Mouse (Mus musculus): ENCODE results near the gene H2afy. TPM values are rescaled to one million over a fixed set of nuclear protein-coding genes. Genes with fewer than 3 reads are reported as not detected.
A peak's percentile ranks its signal among the peaks of the same experiment; 100 is the strongest.
"Not testable (repeated sequence)": the region's sequence is repeated elsewhere in the genome, so short reads cannot be mapped to it uniquely, and the experiment has no call there.

H2afy gene
- total RNA-seq, 2 experiments from 2014 or later, result 122 to 128 TPM

DNA sequence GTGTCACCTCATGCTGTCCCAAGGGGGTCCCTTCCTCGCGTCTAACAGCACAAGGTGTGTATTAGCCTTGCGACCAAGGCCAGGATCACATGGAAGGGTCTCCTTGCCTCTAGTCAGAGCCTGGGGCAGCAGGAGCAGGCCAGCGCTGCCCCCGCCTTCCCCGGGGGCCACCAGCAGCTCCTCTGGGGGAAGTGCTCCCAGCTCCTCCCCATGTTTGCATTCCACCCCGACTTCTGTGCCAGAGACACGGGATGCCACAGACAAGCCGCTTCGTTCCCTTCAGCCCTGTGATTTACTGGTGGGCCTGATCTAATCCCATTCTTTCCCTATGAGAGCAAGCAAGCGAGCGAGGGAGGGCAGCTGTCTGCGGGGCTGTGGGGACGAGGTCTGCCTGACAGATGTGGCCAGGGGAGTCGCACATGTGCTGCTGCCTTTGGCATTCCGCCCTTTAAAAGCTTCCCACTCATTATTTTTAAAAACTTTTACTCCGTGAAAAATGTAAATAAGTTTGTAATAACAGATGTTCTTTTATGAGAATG lies 57.4 kb downstream of the H2afy start:
- DNase-seq (ENCODE audit: low spot score in 2 of 2), result no peak

DNA sequence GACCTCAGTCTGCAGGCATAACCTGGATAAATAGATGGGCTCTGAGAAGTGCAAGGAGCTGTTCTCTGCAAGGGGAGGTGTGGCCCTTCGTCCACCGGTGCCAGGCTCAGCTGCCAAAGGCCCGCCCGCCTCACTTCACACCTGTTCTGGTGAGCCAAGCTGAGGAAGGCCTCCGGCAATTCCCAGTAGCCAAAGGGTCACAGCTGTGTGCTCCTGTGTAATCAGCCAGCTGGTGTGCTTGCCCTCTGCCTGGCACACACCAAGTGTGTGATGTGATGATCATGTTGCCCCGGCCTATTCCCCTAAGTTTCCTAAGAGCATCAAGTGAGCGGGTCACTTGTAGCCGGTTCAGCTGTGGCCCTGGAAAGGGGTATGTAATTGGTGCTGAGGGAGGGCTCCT lies 60.2 kb downstream of the H2afy start:
- DNase-seq (ENCODE audit: low spot score in 2 of 2), result no peak

DNA sequence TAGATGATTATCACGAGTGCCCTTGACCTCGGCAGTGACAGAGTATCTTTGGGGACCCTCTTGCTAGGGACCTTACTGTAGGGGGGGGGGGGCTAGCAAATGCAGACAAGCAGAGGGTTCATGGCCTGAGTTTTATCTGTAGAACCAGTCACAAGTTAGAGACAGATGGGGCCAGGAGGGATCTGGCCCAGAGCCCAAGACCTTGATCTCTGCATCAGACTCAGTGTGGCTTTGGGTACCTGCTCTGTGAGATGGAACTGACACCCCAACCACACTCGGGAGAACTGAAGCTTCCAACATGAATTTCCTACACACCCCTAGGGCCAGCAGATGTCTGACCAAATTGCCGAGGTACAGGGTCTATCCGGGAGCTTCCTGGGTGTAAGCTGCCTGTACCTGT lies 63.0 kb downstream of the H2afy start:
- DNase-seq (ENCODE audit: low spot score in 2 of 2), result no peak

DNA sequence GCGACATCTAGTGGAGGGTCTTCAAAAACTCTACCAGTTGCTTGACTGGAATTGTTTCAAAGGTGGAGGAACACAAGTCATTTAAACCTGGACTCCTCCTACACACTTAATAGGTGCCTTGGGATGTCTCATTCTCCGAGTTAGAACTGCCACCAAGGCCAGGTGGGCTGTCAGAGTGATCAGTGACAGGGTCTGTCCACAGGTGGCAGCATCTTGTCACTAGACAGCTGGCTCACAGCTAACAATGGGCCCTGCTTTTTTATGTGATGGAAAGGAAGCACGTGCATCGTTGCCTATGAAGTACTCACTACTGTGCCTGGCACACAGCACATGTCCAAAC lies 63.9 kb downstream of the H2afy start:
- peak; percentile 59 to 66 for DNase-seq (ENCODE audit: low spot score in 2 of 2)

DNA sequence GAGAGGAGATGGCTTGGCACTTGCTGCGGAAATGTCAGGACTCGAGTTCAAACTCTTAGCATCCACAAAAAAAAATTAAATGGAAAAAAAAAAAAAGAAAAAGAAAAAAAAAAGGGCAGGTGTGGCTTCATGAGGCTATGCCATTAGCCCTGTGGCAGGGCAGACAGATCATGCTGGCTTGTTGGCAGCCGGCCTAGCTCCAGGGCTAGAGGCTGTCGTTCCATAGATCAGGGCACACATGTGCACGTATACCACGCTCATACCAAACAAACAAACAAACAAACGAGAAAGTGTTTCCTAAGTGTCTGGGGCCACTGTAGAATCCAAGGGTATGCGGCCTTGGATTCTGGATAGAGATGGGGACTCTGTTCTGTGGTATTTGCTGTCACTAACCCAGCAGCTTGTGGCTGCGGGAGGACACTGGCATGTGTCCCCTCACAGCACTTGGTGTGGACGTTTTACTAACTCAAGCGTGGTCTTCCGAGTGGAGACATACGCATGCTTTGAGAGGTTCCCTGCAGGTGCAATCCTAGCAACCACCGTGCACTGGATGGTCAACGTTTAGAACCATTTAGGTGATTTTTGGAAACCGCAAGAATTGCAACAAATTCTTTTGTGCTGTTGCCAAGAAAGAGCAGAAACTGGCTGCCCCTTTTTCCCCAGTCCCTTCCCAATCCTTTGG lies 64.4 kb downstream of the H2afy start:
- no peak for DNase-seq (ENCODE audit: low spot score in 2 of 2)

DNA sequence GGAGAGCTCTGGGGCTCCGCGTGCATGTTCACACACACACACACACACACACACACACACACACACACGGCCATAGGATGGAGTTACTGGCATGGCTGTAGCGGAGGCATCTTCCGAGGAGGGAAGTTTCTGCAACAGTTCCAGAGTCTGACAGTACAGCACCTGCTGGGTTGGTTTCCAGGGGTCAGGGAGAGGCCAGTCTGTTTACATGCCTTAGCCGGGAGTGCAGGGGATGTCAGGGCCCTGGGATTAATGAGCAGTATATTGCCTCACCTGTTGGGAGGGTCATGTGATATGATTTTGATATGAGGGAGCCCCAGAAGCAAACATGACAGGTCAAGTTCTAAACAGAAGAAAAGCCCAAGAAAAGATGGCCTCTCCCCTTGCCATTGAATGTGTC lies 66.5 kb downstream of the H2afy start:
- DNase-seq (ENCODE audit: low spot score in 2 of 2), result no peak

DNA sequence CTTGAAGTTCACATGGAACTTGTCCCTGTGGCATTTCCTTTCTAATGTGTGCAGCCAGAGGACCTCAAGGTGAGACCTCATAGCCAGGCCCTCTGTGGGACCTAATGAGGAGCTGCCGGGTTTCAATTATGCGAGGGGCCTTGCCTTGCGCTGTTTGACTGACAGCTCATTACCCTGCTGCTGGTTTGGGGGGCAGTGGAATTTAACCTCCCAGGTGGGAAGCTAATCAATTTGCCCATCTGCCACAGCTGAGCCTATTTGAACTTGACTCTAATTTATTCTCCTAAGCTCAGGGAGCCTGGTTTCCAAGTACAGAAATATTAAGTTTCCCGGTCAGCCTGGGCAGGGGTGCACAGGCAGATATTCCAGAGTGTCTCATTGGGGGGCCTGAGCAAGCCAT lies 67.6 kb downstream of the H2afy start:
- no peak for DNase-seq (ENCODE audit: low spot score in 2 of 2)

DNA sequence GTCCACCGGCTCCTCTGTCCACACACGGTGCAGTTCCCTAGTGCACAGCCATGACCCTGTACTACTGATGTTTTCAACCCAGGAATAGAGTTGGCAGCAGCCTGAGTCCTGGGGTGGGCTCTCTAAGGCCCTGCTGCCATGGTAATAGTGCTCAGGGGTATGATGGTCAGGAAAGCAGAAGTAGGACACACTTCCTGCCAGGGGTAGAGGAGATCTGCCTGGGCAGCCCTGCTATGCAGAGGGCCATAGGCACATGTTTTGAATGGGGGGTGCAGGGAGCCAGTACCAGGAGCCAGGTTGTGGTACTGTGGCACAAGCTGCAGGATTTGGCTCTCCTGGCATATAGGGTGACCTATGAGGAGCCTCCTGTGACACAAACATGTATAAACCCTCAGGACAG lies 69.3 kb downstream of the H2afy start:
- no peak for DNase-seq (ENCODE audit: low spot score in 2 of 2)

DNA sequence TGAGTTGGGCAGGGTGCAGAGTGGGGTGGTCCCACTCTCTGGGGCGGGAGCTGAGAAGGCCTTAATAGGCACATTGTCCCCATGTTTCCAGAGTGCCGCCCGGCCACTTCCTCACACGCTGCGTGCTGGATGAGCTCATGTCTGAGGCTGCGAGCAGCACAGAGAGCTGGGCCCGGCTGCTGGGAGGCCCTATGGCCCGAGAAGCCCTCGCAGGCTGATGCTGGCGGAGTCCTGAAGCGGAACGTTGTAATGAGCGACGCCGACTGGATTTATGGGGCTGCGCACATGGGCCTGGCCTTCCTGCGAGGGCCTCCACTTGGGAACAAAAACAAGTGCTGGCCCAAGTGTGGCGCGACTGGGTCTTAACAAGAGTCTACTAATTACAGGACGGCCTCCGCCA lies 70.0 kb downstream of the H2afy start:
- DNase-seq (ENCODE audit: low spot score in 2 of 2), result no peak

DNA sequence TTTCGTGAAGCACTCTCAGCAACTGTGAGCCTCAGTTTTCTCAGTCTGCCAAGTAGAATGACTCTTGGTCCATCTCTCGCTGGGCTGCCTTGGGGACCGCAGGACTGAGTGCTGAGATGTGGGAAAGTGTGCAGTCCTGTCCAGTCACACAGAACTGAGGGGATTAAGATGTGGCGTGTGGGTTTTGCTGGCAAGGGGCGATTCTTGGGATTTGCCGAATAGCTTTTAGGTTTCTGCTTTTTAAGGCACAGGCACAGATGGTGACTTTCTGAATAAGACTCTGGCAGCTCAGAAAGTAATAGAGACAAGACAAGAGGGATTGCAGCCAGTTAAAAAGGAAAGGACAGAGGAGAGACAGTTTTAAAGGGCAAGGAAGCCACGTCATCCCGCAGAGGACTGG lies 78.4 kb downstream of the H2afy start:
- DNase-seq (ENCODE audit: low spot score in 2 of 2), result no peak

DNA sequence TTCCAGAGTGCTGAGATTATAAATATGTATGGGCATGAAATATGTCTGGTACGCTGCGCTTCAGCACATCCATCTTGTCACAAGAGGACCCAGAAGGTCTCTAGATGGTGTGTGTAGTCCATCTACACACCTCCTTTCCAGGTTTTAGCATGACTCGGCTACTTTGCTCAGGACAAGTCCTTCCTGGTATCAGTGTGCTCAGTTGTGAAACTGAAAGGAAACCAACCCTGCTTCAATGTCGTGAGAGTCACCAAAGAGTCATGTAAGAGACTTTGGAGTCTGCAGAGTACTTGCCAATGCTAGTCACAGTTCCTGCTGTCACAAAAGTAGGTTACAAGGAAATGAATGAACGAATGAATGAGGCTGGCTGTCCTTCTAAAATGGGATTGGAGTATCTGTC lies 80.4 kb downstream of the H2afy start:
- DNase-seq (ENCODE audit: low spot score in 2 of 2), result no peak

DNA sequence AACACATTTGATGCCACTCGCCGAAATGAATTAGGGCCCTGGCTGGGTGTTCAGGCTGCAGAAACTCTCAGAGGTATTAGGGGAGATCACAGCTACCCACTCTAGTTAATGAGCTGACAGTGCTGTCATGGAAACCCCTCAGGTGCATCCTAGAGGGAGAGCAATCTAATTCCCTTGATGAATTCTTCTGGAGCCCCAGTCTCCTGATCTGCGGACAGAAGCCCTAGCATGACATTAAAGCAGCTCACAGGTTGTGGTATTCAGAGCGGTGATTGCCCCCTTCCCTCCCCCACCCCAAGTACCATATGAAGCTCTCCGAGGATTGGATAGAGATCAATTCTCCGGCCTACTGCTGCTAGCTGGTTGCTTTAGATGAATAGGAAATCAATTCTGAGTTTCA lies 82.1 kb downstream of the H2afy start:
- no peak for DNase-seq (ENCODE audit: low spot score in 2 of 2)

DNA sequence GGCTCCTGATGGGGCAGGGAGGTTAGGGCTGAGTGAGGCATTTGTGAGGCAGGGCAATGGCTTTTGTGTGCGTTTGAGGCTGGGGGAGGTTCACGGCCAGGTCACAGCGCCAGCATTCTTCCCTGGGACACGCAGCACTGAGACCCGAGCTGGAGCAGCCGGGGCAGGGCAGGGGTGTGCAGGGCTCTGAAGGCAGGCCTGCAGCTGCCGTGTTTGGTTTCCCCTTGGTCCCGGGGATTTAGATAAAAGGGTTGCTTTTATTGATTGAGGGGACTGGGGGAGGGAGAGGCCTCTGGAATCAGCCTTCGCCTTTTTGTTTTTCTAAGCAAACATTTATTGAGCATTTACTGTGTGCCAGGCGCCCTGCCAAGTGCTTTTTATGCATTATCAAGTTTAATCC lies 83.4 kb downstream of the H2afy start:
- DNase-seq (ENCODE audit: low spot score in 2 of 2), result no peak

DNA sequence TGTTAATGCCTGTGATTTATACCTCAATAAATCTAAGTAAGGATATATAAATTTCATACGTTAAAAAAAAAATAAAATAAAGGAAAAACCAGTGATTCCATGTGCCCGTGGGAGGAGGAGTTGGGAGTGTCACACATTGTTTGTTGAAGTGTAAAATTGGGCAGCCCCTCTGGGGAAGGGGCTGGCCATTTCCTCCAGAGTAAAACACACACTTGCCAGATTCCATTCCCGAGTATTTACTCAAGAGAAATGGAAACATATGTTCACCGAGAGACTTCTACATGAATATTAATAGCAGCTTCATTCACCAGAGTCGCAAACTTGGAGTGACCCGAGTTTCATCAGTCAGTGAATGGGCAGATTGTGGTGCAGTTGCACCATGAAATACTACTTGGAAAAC lies 85.9 kb downstream of the H2afy start:
- no peak for DNase-seq (ENCODE audit: low spot score in 2 of 2)

DNA sequence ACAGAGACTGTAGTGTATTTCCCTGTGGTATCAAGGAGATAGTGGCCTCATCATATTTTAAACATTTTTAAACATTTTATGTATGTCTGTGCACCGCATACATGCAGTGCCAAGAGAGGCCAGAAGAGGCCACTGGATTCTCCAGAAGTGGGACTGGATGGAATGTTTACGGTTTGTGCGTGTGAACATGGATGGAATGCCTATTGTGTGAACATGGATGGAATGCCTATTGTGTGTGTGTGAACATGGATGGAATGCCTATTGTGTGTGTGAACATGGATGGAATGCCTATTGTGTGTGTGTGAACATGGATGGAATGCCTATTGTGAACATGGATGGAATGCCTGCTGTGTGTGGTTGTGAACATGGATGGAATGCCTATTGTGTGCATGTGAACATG lies 93.9 kb downstream of the H2afy start:
- DNase-seq (ENCODE audit: low spot score in 2 of 2), result no peak

DNA sequence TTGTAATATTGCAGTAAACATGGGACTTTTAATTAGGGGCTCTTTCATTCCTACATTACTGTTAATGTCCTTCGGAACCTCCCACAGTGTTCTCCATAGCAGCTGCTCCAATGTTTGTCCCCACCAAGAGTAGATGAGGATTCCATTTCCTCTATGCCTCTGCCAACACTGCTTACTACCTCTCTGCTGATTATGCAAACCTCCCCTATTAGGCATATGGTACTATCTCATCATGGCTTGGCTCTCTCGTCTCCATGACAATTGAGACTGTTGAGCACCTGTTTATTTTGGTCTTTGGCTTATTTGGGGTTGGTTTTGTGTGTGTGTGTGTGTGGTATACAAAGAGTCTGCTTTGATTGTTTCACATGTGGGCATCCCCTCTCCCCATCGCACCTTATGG lies 95.5 kb downstream of the H2afy start:
- no peak for DNase-seq (ENCODE audit: low spot score in 2 of 2)

DNA sequence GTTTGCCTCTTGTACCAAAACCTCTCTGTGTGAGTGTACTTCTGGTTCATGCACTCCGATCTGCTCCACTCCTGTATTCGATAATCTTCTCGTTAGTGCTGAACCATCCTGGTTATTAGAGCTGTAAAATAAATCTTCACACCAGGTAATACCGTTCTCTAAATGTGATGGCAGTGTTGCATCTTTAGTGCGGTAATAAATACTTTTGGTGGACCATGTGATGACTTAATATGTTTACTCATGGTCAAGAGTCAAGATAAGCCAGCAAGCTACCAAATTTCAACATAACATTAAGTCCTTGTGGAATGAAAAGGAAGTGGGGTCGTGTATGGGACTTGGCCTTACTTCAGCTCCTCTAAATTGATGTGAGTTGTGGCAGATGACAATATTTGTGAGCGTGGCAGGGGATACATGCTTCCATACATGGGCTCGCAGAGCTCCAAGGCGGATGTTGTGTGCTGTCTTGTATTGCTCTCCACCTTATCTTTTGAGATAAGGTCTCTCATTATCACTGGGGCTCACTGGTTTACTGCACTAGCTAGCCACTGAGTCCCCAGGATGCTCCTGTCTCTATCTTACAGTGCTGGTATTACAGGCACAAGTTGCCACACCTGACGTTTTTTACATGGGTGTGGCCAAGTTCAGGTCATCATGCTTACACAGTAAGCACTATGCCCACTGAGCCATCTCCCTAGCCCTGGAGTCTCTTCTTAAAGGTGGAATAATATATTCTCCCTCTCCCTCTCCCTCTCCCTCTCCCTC lies 96.4 kb downstream of the H2afy start:
- DNase-seq (ENCODE audit: low spot score in 2 of 2), result no peak

DNA sequence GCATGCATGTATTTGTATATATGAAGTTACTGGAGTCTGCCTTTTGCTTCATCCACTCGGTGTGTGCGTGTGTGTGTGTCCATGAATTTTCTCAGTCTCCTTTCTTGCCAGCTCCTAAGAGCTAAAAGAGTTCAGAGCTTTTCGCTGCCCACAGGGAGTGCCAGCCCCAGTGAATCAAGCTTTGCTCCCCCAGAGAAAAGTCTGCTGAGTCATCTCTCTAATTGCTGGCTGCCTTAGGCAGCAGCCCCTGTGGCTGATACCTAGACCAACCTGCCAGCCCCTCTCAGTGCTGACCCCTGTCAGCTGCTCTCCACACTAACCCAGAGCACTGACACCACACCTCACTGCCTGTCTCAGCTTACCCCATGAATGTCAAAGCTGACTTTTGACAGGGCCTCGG lies 107.2 kb downstream of the H2afy start:
- DNase-seq (ENCODE audit: low spot score in 2 of 2), result no peak

DNA sequence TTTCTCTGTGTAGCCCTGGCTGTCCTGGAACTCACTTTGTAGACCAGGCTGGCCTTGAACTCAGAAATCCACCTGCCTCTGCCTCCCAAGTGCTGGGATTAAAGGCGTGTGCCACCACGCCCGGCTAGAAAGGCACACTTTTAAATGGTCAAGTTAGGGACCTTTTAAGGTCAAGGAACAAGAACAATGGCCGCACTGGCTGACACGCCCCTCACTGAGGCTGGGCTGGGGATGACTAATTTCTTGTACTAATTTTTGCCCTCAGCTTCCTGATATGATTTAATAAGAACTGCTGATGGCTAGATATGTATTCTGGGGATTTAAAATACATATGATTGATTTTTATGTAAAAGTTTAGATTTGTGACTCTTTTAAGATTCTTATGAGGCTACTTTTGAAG lies 108.2 kb downstream of the H2afy start:
- DNase-seq (ENCODE audit: low spot score in 2 of 2), result not testable (repeated sequence)

DNA sequence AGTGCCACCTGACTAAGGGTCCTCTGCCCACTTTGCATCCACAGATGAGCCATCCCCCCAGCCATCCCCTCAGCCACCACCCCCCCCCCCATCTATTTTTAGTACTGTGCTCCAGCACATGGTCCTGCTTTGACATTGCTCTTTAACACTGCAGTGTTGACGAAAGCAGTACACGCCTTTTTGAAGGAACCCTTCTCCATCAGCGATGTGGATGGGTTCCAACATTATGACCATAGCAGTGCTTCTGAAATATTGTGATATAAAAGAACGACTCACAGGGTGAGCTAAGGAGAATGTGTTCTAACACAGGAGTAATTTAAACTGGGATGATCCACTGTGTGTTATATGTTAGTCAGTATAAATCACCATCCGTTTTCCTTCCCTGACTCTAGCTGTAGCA lies 109.5 kb downstream of the H2afy start:
- DNase-seq (ENCODE audit: low spot score in 2 of 2), result no peak

DNA sequence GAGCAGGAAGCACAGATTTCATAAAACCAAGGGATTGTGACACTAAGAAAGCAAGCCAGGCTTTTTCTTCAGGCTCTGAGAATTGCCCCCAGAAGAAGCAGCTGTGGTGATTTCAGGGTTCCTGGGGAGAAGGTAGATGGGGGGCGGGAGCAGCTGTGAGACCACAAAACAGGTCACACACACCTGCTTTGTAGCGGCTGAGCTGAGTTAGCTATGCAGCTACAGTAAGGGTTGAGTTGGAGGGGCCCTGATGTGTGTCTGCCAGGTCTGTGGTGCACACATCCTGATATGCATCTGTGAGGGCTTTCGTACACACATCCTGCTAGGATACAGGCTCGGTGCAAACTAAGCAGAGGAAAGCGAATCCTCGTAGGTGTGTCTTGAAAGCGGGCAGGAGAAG lies 110.1 kb downstream of the H2afy start:
- no peak for DNase-seq (ENCODE audit: low spot score in 2 of 2)

DNA sequence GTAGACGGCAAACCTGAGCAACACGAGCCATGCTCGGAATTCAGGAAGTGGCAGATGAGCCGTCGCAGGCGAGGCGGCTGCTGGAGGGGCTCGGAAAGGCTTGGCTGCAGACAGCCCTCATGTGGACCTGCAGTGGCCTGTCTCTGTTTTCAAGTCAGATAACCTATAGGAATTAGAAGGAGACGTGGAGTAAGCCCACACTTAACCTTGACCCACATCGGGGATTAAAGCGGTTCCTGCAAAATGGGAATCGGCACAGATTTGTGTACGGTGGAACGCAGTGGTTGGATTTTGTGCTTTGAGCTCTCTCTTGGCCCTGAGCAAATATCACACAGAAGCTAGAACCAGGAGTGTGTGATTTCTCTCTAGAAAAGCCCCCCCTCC lies 111.1 kb downstream of the H2afy start:
- no peak for DNase-seq (ENCODE audit: low spot score in 2 of 2)

DNA sequence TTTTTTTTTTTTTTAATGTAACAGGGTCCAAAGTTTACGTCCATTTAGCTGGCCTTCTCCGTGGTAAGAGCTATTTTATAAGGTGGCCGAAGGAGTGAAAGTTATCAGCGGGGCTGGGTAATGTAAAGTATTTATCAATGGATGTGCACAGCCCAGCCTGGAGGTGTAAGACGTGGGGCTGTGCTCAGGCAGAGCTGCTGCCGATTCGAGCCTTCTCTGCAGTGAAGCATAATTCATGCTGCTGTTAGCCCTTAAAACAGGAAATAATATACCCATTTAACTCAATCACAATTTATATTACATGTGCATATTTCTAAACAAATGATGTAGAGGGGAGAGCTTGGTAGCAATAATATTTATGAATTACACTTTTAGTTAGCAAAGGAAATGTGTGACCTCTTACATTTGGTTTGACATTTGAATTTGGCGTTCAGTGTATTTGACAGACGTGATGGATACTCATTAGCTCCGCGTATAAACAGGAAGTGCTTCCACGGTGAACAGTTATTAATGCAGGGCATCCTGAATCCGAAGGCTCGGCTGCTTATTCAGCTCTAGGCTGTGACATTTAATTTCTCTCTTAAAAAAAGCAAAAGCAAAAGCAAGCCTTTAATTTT lies 111.6 kb downstream of the H2afy start:
- DNase-seq (ENCODE audit: low spot score in 2 of 2), result no peak

All from layer of hippocampus, postnatal 10 days (tissue).